Mouse (Mus musculus) layer of hippocampus, postnatal 25 days (tissue): ENCODE measurements around the gene Rapgef6. TPM values are rescaled to one million over a fixed set of nuclear protein-coding genes. Genes with fewer than 3 reads are reported as not detected.

Source experiments
- DNase-seq, 2 experiments: peaks; one replicate each; pipeline ENCODE4 v3.0.0; 2022; ENCODE audit warnings: mixed read lengths in 2 of 2, low spot score in 1 of 2; ENCODE audit errors: extremely low spot score in 1 of 2
- total RNA-seq, 2 experiments: library from RNA; stranded (reverse); gene quantifications; 2 replicates each; pipeline ENCODE4 v1.2.3; 2021

Rapgef6 gene
- total RNA-seq, 2 experiments from 2014 or later, result 37.9 to 38.7 TPM

DNA sequence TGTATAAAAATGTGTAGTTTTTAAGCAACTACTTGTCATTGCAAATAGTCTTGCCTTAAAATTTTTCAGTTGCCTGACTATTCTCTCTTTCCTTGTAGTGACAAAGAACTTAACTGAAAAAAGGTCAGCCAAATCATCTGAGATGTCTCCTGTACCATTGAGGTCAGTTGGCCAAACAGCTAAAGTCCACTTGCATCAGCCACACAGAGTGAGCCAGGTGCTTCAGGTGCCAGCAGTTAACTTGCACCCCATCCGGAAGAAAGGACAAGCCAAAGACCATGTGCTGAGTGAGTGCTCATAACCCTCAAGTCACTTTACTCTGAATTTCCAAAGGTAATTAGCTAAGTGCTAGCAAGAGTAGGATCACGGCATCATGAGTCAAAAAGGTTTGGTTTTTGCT lies 156.5 kb downstream of the Rapgef6 start:
- DNase-seq, result no peak

DNA sequence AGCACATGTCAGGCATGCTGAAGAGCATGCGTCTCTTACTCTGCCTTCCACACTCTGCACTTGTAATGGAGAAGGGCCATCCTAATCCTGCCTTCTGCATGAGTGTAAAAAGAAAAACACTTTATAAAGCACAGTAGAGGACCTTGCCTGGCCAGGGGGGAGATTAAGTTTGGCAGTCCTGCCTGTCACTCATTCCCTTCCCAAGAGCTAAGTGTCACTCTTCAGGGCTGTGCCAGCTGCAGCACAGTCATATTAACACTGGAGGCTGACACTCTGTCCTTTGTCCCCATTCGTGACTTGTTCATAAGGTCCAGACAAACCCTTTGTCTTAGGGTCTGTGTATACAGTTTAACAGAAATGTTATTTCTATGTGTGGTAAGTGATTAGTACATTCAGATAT lies 162.2 kb downstream of the Rapgef6 start:
- DNase-seq, result no peak

DNA sequence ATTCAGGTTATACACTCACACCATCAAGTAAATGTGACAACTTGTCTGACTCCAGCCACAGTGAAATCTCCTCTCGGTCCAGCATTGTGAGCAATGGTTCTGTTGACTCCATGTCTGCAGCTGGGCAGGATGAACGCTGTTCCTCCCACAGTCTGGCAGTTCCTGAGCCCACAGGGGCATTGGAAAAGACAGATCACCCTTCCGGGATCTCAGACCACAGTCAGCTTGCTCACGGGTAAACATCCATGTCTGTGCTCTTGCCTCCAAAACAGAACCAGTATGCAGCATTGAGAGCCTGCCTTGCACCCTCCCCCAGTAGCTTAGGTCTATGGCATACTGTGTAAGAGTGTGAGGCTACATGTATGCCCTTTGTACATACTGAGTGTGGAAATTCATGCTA lies 167.5 kb downstream of the Rapgef6 start:
- no peak for DNase-seq

DNA sequence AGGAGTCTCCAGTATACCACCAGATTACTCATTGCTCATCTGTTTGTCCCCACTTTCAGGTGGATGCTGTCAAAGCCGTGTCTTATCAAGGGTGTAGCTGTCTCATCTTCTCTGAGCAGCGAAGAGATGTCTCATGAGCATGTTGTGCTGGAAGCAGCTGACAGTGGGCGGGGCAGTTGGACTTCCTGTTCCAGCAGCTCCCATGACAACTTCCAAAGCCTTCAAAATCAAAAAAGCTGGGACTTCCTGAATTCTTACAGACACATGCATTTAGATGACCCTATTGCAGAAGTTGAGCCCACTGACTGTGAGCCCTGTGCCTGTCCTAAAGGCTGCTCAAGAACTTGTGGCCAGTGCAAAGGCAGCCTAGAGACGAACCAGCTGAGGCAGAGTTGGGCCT lies 168.5 kb downstream of the Rapgef6 start:
- DNase-seq, result no peak

DNA sequence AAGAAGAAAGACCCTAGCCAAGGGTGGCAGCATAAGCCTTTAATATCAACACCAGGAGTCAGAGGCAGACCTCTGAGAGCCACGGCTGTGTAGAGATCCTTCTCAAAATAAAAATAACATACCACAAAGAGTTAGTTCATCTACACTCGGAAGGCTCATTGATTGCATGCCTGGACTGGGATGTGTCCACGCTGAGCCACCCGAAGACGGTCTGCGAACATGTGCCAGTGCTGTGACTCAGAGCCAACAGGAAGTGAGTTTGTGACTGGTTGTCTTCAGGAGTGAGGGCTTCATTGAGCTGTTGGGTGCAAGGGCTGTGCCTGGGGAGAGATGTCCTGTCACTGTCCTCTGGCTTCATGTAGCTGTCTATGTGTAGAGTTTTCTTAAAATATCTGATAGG lies 171.0 kb downstream of the Rapgef6 start:
- no peak for DNase-seq

DNA sequence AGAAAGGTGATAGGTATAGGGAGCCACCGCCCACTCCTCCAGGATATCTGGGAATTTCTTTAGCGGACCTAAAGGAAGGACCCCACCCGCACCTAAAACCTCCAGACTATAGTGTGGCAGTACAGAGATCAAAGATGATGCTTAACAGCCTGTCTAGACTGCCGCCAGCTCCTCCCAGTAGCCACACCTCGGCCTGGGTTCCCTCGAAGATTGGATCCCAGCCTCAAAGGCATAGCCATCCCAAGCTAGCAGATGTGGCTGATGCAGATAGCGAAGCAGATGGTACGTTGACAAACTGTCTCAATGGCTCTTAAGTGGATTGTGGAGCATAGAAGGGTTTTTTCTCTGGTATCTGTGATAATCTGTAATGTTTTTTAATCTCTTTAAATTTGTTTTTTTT lies 171.6 kb downstream of the Rapgef6 start:
- no peak for DNase-seq

DNA sequence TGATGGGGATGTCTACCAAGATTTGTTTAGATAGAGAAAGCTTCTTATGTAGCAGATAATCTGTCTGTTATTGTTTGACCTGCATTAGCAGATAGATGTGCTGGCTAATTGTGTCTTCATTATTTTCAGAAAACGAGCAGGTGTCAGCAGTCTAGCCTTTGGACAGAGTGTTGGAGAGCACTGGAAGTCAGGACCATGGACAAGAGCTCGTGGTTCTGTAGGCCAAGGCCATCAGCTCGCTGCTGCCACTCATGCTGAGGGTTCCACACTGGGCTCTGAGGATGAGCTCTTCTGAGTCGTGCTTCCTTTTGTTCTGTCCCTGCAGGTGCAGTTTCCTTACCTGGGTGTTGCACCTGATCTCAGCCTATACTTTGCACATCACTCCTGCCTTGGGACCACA lies 173.3 kb downstream of the Rapgef6 start:
- no peak for DNase-seq

DNA sequence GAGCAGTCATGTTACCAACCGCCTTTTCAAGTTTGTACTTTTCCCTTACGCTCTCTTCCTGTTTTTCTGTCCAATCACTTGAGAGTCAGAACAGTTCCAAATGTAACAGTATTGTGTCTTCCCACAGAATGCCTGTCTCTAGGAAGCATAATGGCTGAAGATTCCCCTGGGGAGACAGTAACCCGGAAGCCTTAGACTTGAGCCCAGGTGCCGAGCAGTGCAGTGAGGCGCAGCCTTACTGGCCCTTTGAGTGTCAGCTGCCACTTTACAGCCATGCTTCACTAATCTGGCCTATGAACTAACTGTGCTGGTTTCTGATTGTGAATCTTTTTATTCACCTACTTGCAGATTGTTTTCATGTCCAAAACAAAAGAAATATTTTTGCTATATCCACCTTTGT lies 175.0 kb downstream of the Rapgef6 start:
- no peak for DNase-seq

DNA sequence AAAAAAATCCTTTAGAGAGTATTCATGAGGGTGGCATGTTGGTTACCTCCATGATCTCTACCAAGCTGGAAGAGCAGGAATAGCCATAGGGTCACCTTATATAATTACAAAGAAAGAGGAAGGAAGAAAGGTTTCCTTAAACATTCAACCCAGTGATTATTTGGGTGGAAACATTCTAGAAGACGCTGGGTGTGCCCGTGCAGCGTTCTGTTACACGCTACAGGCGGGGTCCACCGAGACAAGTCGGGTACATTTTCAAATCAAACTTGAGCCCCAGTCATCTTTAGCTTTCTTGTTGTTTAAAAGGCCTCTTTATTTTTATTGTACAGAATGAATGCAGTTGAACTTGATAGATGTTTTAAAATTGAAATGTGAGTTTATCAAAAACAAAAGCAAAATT lies 176.0 kb downstream of the Rapgef6 start:
- DNase-seq, result no peak

DNA sequence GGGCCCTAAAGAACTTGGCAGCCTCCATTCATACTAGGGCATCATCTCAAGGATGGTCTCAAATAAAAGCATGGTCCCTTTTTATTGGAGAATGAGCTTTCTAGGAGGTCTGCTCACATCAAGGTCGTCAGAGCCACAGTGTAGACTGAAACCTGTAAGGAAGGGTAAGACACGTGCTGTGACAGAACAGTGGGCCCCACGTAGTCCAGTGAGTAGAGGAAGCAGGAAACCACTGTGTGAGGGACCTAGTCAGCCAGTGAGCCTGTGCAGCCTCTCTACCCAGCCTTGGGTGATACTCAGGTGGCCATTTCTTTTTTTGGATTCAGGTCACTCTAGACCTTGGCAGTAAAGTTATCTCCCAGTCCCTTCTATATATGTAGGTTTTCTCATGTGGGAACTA lies 177.3 kb downstream of the Rapgef6 start:
- DNase-seq, result no peak

DNA sequence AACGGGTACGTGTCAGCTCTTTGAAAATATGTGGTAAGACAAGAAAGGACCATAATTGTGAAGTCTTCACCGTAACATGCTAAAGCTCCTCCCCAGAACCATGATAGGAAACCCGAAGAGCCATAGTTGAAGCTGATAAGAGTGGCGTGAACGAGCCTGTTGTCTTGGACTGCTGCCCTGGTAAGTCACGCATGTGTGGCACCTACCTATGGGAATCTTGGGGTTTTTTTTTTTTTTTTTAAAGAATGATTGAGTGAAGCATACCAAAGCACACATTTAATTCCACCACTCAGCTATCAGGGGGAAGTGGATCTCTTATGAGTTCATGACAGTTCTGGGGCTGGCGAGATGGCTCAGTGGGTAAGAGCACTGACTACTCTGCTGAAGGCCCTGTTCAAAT lies 179.2 kb downstream of the Rapgef6 start:
- no peak for DNase-seq

DNA sequence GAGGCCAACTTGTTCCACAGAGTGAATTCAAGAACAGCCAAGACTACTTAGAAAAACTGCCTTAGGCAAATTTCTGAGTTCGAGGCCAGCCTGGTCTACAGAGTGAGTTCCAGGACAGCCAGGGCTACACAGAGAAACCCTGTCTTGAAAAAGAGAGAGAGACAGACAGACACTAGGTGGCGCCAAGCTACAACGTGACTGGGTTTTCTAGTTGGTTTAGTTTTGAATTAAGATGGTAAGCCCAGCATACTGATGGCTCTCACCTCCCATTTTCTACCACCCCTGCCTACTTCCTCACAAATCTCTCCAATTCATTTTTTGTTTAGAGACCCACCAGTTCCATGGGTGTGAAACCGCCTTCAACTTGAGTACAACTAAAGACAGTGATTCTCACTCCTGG lies 180.7 kb downstream of the Rapgef6 start:
- DNase-seq, result peak; percentile 38 to 81

DNA sequence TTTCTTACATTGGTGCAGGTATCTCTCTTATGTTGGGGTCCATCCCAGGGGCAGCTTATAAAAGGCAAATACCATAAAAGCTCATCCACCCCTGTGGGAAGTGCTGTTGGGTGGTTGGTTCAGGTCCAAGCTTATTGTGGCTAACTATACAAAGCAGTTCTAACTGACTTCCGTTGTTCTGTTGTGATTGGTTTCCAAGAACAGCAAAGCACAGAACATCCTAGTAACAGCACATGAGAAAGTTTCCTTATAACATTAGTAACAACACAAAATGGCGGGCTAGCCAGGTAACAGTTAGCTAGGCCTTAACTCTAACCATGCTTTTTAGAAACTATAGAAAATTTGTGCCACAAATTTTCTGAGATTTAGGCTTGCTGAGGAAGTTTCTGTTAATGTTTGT lies 185.5 kb downstream of the Rapgef6 start:
- no peak for DNase-seq

DNA sequence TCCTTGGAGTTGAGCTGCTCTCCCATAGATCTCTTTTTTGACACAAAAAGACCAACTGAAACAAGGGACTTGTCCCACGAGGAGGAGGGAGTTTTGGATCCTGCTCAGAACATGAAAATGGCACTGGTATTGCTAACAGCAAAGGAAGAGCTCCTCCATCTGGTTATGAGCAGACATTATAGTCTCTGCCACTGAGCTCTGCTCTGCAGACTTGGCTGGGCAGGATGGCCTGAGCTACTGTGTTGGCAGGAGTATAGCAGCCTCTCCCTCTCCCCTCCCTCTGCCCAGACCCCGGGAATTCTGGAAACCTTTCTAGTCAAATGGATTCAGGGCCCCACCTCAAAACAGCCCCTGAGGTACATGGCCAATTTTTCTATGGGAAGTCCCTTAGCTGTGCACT lies 187.0 kb downstream of the Rapgef6 start:
- no peak for DNase-seq

DNA sequence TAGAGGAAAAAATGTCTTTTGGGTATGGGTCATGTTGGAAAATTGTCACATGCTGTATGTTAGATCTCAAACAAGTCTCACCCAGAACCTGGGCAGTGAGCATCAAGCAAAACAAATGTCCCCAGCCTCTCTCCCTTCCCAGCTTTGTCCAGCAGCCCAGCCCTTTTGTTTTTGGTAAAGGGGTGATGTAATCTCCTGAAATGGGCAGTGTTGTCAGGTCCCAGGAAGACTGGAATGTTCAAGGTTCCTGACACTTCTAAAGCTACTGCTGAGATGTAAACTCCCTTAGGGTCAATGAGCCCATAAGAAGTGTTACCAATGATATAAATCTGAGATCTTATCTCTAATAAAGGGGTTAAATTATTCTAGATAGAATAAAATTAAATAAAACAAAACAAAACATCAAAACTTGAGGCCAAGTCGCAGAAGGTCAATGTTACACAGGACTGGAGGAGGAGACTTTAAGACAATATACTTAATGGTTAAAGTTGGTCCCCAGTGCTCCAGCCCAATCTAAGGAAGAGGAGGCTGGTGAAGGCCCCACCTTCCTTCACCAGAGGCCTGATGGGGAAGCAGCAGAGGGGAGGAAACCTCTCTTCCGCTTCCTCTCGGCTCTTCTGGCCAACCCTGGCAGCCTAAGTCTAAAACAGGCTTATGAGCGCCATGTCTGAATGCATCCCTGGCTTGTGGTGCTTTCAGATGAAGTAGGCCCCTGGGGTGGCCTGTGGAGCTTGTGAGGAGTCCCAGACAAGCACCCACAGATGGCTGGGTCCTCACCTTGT lies 188.1 kb downstream of the Rapgef6 start:
- DNase-seq, result no peak

DNA sequence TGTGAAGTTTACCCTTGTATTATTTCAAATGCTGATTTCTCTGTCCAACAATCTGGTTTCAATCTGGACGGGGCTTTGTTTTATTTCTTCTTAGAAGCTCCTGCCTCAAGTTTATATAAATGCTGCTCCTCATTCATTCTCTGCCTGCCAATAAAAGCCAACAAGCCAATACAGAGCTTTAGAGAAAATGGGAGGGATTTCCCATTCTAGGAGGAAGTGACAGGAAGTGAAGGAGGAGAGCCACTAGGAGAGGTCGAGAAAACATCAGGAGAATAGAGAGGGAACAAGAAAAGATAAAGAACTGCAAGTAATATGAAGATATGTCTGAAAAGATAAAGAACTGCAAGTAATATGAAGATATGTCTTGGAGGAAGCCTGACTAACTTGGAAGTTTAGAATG lies 190.2 kb downstream of the Rapgef6 start:
- DNase-seq, result no peak

DNA sequence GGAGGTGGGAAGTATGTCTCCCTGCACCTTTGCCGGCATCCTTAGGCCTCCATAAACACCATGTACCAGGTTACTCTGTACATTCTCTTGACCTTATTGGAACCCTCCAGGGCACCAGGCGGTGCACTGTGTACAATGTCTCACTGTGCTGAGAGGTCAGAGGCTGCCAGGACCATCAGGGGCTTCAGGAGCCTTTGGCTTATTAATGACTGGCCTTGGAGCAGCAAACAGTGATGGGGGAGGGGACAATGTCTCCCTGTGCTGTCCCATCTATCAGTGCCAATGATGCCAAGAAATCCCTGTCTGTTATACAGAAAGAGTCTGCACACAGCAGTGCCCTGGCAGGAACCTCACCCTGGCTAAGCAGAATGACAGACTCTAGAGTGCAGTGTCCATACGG lies 195.2 kb downstream of the Rapgef6 start:
- DNase-seq, result no peak

DNA sequence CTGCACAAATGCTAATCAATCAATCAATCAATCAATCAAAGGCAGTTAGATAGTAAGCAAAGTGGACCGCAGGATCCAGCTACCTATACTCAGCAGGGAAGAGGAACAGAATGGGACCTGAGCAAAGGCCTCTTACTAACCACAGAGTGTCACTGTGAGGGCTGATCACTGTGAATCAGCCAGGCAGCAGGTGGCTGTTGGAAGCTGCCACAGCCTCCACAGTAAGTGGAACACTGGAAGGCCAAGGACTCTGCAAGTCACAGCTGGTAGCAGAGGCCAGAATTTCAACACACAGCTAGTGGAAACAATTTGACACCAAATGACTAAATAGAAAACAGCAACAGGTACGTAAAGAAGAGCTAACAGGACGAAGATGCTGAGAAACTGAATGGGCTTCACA lies 196.0 kb downstream of the Rapgef6 start:
- DNase-seq, result no peak

DNA sequence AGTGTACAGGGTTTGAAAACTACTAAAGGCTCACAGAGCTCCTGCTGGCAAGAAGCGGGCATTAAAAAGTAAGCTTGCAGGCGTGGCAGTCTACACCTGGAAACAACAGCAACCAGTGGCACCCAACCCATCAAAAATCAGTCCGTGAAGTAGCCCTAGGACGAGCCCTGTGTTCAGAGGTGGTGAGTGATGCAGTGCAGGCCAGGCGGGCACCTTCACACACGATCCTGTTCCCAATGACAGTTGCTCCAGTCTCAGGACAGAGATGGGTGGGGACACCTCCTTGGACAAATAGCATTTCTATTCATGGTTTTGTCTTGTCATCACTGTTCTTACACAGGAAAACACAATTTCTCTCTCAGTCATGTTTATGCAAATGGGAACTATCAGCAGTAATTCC lies 199.4 kb downstream of the Rapgef6 start:
- DNase-seq, result no peak

DNA sequence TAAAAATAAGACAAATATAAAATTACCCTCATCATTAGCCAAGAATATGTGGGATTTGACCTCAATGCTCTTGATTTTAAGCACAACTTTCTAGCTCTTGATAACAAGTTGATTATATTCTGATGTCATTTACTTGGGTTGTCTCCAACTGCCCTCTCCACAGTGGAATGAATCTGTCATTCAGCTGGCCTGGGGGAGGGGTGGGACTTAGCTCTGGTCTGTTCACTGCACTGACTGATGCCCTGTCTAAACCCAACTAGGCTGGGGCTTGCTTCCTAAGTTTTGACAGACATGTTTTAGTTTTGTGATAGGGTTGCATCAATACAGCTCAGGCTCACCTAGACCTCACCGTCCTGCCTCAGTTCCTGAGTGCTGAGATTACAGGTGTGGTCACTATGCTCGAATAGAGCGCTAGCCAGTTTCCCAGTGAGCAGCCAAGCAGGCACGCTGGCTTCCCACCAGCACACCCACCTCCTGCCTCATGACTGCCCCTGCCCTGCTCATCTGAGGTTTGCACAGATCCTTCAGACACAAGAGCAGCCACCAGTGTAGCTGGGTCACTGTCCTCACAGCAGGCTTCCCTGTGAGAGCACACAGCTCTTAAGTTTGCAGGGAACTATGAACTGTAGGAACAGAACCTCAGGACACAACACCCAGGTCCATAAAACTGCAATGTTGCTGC lies 201.8 kb downstream of the Rapgef6 start:
- peak in 1 of 2 experiments; percentile 39 for DNase-seq

DNA sequence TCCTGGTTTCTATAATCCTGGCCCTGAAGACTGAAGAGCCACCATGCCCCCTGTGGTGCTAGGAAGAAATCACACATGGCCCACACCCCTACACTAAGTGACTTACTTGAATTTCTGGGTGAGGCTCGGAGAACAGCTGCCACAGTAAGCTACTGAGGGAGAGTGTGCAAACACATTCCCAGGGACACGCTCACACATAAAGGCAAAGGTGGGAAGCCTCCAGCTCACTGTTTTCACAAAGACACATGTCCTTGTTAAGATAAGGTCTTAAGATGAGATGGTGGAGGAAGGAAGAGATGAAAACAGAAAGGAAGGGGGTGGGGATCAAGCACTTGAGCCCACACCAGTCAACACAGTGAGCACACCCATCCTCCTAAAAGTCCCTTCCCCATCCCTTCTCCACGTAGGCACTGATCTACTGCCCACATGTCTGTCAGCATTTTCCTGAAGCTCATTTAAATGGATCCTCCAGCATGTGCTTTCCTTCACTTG lies 204.0 kb downstream of the Rapgef6 start:
- no peak for DNase-seq

DNA sequence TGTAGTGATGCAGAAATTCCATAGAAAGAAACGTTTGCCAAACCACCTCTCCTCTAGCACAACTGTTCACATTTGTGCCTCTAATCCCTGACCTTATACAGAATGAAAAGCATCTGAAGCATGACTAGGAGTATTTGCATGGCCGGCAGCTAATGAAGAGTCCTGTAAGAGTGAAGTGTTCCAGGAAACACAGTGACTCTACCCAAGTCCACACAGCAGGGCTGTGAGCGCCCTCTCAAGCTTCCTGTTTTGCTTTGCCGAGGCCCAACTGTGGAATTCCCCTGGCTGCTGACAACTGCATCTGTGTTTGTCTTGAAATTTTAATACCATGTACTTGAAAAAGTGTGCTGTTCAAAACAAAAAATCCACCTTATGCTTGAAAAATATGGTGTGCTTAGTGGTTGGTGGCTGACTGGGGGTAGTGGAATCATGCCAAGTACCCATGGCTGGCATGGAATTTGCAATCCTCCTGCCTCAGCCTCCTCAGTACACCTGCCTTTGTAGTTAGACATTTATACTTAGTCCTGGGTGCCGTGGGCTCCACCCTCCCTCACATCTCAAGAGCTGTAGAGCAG lies 204.8 kb downstream of the Rapgef6 start:
- DNase-seq, result peak in 1 of 2 experiments; percentile 20
